Mouse (Mus musculus) ES-Bruce4 (cell line): ENCODE data around the gene Taf5. TPM values are rescaled to one million over a fixed set of nuclear protein-coding genes. Genes with fewer than 3 reads are reported as not detected.

Experiments used
- H3K27ac ChIP-seq: 2 replicates; pipeline ENCODE4 v1.5.1; 2012; ENCODE audit warnings: low read length, inconsistent platforms; ENCODE audit not compliant: insufficient read depth
- H3K27me3 ChIP-seq: 2 replicates; pipeline ENCODE4 v1.6.1; 2012; ENCODE audit warnings: mild to moderate bottlenecking, low read length, inconsistent platforms; ENCODE audit not compliant: control insufficient read depth, poor library complexity, insufficient read depth, severe bottlenecking
- H3K36me3 ChIP-seq: 2 replicates; pipeline ENCODE4 v1.6.1; 2012; ENCODE audit warnings: inconsistent platforms, mild to moderate bottlenecking, low read length, moderate library complexity; ENCODE audit not compliant: control insufficient read depth, poor library complexity, insufficient read depth, severe bottlenecking
- H3K4me1 ChIP-seq: one replicate; pipeline ENCODE4 v1.8.1; 2011; ENCODE audit warnings: low read length; ENCODE audit not compliant: control insufficient read depth, insufficient read depth
- H3K4me3 ChIP-seq: 2 replicates; pipeline ENCODE4 v1.5.1; 2011; ENCODE audit warnings: low read depth, mild to moderate bottlenecking, low read length
- H3K9ac ChIP-seq: 2 replicates; pipeline ENCODE4 v1.6.1; 2012; ENCODE audit warnings: low read depth, mild to moderate bottlenecking, inconsistent platforms; ENCODE audit not compliant: poor library complexity, severe bottlenecking
- H3K9me3 ChIP-seq: replicated peaks from 2 replicates; pipeline ENCODE4 v1.6.1; 2012; ENCODE audit warnings: mild to moderate bottlenecking, low read length, inconsistent platforms; ENCODE audit not compliant: control insufficient read depth, poor library complexity, insufficient read depth, severe bottlenecking
- CTCF ChIP-seq: IDR thresholded peaks from one replicate; pipeline ENCODE4 v1.8.1; 2011; ENCODE audit warnings: low read depth, low read length
- EP300 ChIP-seq: IDR thresholded peaks from 2 replicates; pipeline ENCODE4 v1.6.1; 2011; ENCODE audit warnings: low read depth, low read length; ENCODE audit not compliant: insufficient read depth
- POLR2A ChIP-seq: IDR thresholded peaks from one replicate; pipeline ENCODE4 v1.8.1; 2011; ENCODE audit warnings: low read length; ENCODE audit not compliant: insufficient read depth
- polyA plus RNA-seq: library from polyadenylated mRNA; stranded (reverse); fragments of >200 nt; gene quantifications from 2 replicates; pipeline ENCODE4 v1.2.4, GENCODE M21; 2011; ENCODE audit warnings: low read depth; ENCODE audit not compliant: missing spikeins, insufficient read depth, insufficient read length

Gene Taf5
- polyA plus RNA-seq, 1 experiment, result 21.8 TPM

DNA sequence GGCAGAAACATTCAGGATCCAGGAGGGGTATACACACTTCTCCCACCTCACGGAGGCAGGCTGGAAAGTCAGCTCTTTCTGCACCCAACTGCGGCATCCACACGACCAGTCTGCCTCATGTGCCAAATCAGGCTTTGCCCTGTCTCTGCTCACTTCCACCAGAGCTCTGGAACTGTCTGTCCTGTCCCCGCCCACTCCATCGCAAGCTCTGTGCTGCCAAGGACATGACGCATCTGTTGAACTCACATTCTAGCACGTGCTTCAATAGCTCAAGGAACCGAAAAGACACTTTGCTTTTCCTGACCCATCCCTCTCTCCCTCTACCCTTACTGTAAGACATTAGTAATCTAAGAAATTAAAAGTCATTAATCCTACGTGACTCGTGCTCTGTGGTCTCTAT is 42.6 kb upstream of the Taf5 start:
- H3K27ac ChIP-seq, result no peak overlapping the region
- H3K4me3 ChIP-seq, result no peak overlapping the region
- no peak overlapping the region for H3K9ac ChIP-seq
- no peak for TF ChIP-seq EP300
- TF ChIP-seq CTCF, result no peak
- no peak for TF ChIP-seq POLR2A
- peaks cover 6% of the 10 kb centered on the region for H3K36me3 ChIP-seq
- H3K4me1 ChIP-seq, result peaks cover 3% of the 10 kb centered on the region
- no peaks in the 10 kb centered on the region for H3K9me3 ChIP-seq
- no peaks in the 10 kb centered on the region for H3K27me3 ChIP-seq

DNA sequence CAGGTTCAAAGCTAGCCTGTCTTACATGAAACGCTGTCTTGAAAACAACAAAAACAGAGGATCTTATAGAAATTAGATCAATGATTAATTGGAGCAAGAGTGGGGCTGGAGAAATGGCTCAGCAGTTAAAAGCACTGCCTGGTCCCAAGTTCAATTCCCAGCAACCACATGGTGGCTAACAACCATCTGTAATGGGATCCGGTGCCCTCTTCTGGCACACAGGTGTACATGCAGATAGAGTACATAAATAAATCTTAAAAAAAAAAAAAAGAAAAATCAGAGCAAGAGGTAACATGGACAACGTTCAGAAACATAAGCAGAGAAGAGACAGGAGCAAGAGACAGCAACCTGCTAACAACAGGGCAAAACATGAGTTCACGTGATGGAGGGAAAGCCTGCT is 41.0 kb upstream of the Taf5 start:
- H3K27me3 ChIP-seq, result no peaks in the 10 kb centered on the region
- no peak overlapping the region for H3K4me3 ChIP-seq
- no peaks in the 10 kb centered on the region for H3K9me3 ChIP-seq
- H3K36me3 ChIP-seq, result peaks cover 6% of the 10 kb centered on the region
- H3K9ac ChIP-seq, result no peak overlapping the region
- TF ChIP-seq EP300 (no peak), CTCF (no peak), POLR2A (no peak)
- H3K27ac ChIP-seq, result no peak overlapping the region
- peaks cover 3% of the 10 kb centered on the region for H3K4me1 ChIP-seq

- no peaks in the 10 kb centered on the region for H3K27me3 ChIP-seq
- no peak for TF ChIP-seq EP300
- no peak for TF ChIP-seq CTCF
- no peak for TF ChIP-seq POLR2A
- H3K9ac ChIP-seq, result no peak overlapping the region
- no peaks in the 10 kb centered on the region for H3K9me3 ChIP-seq
- H3K27ac ChIP-seq, result no peak overlapping the region
- peaks cover 21% of the 10 kb centered on the region for H3K36me3 ChIP-seq
- H3K4me3 ChIP-seq, result no peak overlapping the region
- no peaks in the 10 kb centered on the region for H3K4me1 ChIP-seq
These were observed 37.8 kb upstream of the Taf5 start for GRCm38 (mm10) chr19:47029796-47030195.

DNA sequence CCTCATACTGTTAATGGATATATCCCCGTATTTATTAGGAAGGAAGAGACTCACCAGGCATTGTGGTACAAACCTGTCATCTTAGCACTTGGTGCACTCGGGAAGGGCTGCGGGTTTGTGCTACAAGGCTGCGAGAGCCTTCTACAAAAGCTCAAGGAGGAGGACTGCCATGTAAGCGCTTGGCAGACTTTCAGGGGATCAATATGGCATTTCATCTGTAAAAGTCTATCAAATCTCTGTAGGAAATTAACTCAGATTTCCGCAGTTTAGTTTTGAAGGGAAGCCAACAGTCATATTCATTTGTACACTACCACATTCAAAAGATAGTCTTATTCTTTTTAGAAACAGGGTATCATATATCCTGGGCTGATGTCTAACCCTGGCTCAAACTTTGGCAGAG is 35.8 kb upstream of the Taf5 start:
- TF ChIP-seq EP300 (no peak), POLR2A (no peak)
- H3K9me3 ChIP-seq, result no peaks in the 10 kb centered on the region
- no peak overlapping the region for H3K4me3 ChIP-seq
- H3K27ac ChIP-seq, result no peak overlapping the region
- H3K4me1 ChIP-seq, result no peaks in the 10 kb centered on the region
- H3K9ac ChIP-seq, result no peak overlapping the region
- H3K27me3 ChIP-seq, result no peaks in the 10 kb centered on the region
- peaks cover 38% of the 10 kb centered on the region for H3K36me3 ChIP-seq

DNA sequence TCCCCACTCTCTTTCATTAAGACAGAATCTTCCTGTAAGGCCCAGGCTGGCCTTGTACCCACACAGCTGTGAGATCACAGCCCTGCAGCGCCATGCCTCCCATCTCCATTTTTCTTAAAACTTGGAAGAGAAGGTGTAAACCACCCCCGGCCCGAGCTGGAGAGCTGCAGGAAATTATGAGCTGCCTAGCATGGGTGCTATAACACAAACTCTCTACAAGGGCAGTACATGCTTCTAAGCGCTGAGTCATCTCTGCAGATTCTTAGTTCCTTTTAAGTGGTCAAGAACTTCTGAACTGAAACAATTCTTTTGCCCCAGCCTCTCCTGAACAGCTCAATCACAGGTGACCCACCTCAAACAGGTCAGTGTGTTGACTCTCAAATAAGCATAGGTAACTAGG is 32.6 kb upstream of the Taf5 start:
- no peak overlapping the region for H3K9ac ChIP-seq
- H3K4me3 ChIP-seq, result no peak overlapping the region
- no peak overlapping the region for H3K27ac ChIP-seq
- H3K4me1 ChIP-seq, result no peaks in the 10 kb centered on the region
- no peaks in the 10 kb centered on the region for H3K9me3 ChIP-seq
- peaks cover 63% of the 10 kb centered on the region for H3K36me3 ChIP-seq
- TF ChIP-seq CTCF, result no peak
- no peak for TF ChIP-seq POLR2A
- no peak for TF ChIP-seq EP300
- H3K27me3 ChIP-seq, result no peaks in the 10 kb centered on the region

DNA sequence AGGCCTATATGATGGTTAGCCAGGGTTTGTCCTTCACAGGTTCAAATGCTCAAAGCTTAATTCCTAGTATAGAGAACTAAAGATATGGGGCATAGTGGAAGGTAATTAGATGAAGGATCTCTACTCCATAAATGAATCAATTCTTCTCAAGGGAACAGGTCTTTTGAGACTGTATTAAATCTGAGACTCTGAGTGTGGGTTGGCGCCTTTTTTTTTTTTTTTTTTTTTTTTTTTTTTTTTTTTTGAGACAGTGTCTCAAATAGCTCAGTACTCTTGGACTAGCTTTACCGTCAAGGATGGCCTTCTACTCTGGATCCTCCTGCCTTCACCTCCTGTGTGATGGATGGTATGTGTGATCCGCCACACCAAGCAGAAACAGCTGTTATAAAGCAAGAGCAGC is 30.9 kb upstream of the Taf5 start:
- Histone ChIP-seq H3K9ac (no peak overlapping the region), H3K4me1 (peaks cover 1% of the 10 kb centered on the region), H3K9me3 (no peaks in the 10 kb centered on the region), H3K27me3 (no peaks in the 10 kb centered on the region), H3K27ac (no peak overlapping the region), H3K4me3 (no peak overlapping the region), H3K36me3 (peaks cover 72% of the 10 kb centered on the region)
- no peak for TF ChIP-seq EP300
- no peak for TF ChIP-seq POLR2A
- TF ChIP-seq CTCF, result no peak
